Mouse (Mus musculus) ES-E14 (cell line): ENCODE data around the gene Stip1. TPM values are rescaled to one million over a fixed set of nuclear protein-coding genes. Genes with fewer than 3 reads are reported as not detected.

Experiments
- DNase-seq: peaks from one replicate; pipeline ENCODE4 v3.0.0-alpha.2; 2013; ENCODE audit warnings: low read depth, low spot score
- H3K27ac ChIP-seq: 2 replicates; pipeline ENCODE4 v1.5.1; 2012; ENCODE audit warnings: low read depth, mild to moderate bottlenecking, low read length, moderate library complexity, mixed read lengths; ENCODE audit not compliant: poor library complexity, insufficient read depth, severe bottlenecking
- H3K36me3 ChIP-seq: 2 replicates; pipeline ENCODE4 v1.6.1; 2012; ENCODE audit warnings: mild to moderate bottlenecking, low read length, moderate library complexity, mixed read lengths; ENCODE audit not compliant: control insufficient read depth, poor library complexity, insufficient read depth, severe bottlenecking
- H3K4me1 ChIP-seq, 2 experiments: fragments of 150-350 bp in 1 of 2; sonication (generic) in 1 of 2; 2 replicates each; pipeline ENCODE4 v1.6.1; 2012; ENCODE audit warnings: low read length in 2 of 2, mild to moderate bottlenecking in 1 of 2, mixed read lengths in 1 of 2; ENCODE audit not compliant: control insufficient read depth in 2 of 2, insufficient read depth in 2 of 2, poor library complexity in 1 of 2
- H3K4me3 ChIP-seq, 2 experiments: fragments of 150-350 bp in 1 of 2; sonication (generic) in 1 of 2; 2 replicates each; pipeline ENCODE4 v1.5.1; 2012; ENCODE audit warnings: low read length in 2 of 2, low read depth in 1 of 2, mild to moderate bottlenecking in 1 of 2, mixed read lengths in 1 of 2; ENCODE audit not compliant: insufficient read depth in 1 of 2, poor library complexity in 1 of 2, severe bottlenecking in 1 of 2
- H3K9ac ChIP-seq: 2 replicates; pipeline ENCODE4 v1.6.1; 2012; ENCODE audit warnings: low read depth, mild to moderate bottlenecking, low read length, mixed read lengths; ENCODE audit not compliant: poor library complexity, insufficient read depth, severe bottlenecking
- H3K9me3 ChIP-seq: fragments of 150-350 bp; sonication (generic); 2 replicates; pipeline ENCODE4 v1.6.1; 2012; ENCODE audit warnings: low read depth, mild to moderate bottlenecking, low read length; ENCODE audit not compliant: control insufficient read depth, insufficient read depth
- CHD2 ChIP-seq: IDR thresholded peaks from 2 replicates; pipeline ENCODE4 v1.6.1; 2014; ENCODE audit warnings: mild to moderate bottlenecking, low read depth, low read length, inconsistent platforms
- HCFC1 ChIP-seq: IDR thresholded peaks from 2 replicates; pipeline ENCODE4 v1.6.1; 2012; ENCODE audit warnings: low read length, inconsistent platforms, borderline replicate concordance; ENCODE audit not compliant: insufficient read depth
- MAFK ChIP-seq: IDR thresholded peaks from 2 replicates; pipeline ENCODE4 v1.6.1; 2014; ENCODE audit warnings: mild to moderate bottlenecking, low read depth, low read length, inconsistent platforms; ENCODE audit not compliant: insufficient read depth
- ZC3H11A ChIP-seq: IDR thresholded peaks from 2 replicates; pipeline ENCODE4 v1.6.1; 2012; ENCODE audit warnings: low read depth, mild to moderate bottlenecking, inconsistent platforms, low read length, borderline replicate concordance
- ZNF384 ChIP-seq: IDR thresholded peaks from 2 replicates; pipeline ENCODE4 v1.6.1; 2012; ENCODE audit warnings: low read depth, low read length, inconsistent platforms
- in situ Hi-C, 2 experiments: fragments of 600-800 bp; cut with MboI; formaldehyde crosslinking; loops; one replicate each; pipeline ENCODE4 v1.15.1; 2025; ENCODE audit warnings: low sequenced_read_pairs in 2 of 2, inconsistent platforms in 1 of 2; ENCODE audit not compliant: unreplicated experiment in 2 of 2
- total RNA-seq: library from RNA; depleted of rRNA; stranded (reverse); fragments of 300-350 nt; gene quantifications from 2 replicates; pipeline ENCODE4 v1.2.3, GENCODE M21; 2012

The Stip1 gene
- total RNA-seq, 1 experiment = 280 TPM

DNA sequence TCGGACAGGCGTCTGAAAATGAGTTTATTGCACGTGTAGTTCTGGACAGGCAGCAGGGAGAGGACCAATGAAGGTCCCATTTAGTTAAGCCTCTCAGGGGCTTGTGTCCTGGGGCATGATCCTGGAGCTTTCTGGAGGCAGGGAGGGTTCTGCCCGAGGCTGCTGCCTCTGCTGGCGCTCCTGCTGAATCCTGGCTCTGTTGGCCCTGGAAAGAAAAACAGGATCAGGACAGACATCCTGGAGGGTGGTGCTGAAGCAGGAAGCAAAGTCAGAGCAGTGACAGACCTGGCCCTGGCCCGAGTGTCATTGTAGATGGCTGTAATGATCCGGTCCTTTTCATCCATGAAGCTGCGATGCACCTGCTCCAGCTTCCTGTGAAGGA, 51.9 kb downstream of the Stip1 start:
- TF ChIP-seq MAFK (no peak), HCFC1 (no peak), CHD2 (no peak), ZC3H11A (no peak), ZNF384 (no peak)
- Histone ChIP-seq H3K36me3 (peaks cover 14% of the 10 kb centered on the region), H3K9me3 (no peaks in the 10 kb centered on the region), H3K27ac (no peak overlapping the region), H3K9ac (peak overlapping the region; percentile 8; the same call in 1 of the 2 replicates), H3K4me3 (peak overlapping the region; percentile 83 to 92), H3K4me1 (peaks cover 4 to 17% of the 10 kb centered on the region in 2 experiments; a peak in 3 of 4 replicates)
- in situ Hi-C loops = no loop called here
- no peak for DNase-seq

- peak within 1 kb of the TSS; percentile 86 for H3K9ac ChIP-seq
- H3K9me3 ChIP-seq = no peaks in the 10 kb centered on the region
- peaks cover 17% of the 10 kb centered on the region for H3K36me3 ChIP-seq
- in situ Hi-C loops = no loop called here
- no peak for TF ChIP-seq HCFC1
- no peak for TF ChIP-seq ZC3H11A
- H3K4me3 ChIP-seq = peak within 1 kb of the TSS; percentile 83 to 92
- peaks cover 4 to 17% of the 10 kb centered on the region in 2 experiments; a peak in 3 of 4 replicates for H3K4me1 ChIP-seq
- no peak for DNase-seq
- H3K27ac ChIP-seq = peak within 1 kb of the TSS; percentile 19; the same call in 1 of the 2 replicates
Measured at GRCm38 (mm10) chr19:6987061-6987903, 52.5 kb downstream of the Stip1 start, which contains the start of gene Vegfb. Gene Vegfb, minus strand, starts transcription at chr19:6987651.

- Histone ChIP-seq H3K36me3 (peaks cover 20% of the 10 kb centered on the region), H3K9ac (no peak overlapping the region; the same call in 1 of the 2 replicates), H3K4me3 (peak overlapping the region; percentile 83 to 92), H3K27ac (no peak overlapping the region), H3K4me1 (peaks cover 0 to 17% of the 10 kb centered on the region in 2 experiments; a peak in 2 of 4 replicates), H3K9me3 (no peaks in the 10 kb centered on the region)
- in situ Hi-C loops = no loop called here
- no peak for DNase-seq
- TF ChIP-seq ZNF384 = no peak
- no peak for TF ChIP-seq ZC3H11A
- TF ChIP-seq MAFK = no peak
- no peak for TF ChIP-seq HCFC1
- no peak for TF ChIP-seq CHD2
Measured at GRCm38 (mm10) chr19:6985951-6986708, 53.6 kb downstream of the Stip1 start.

GRCm38 (mm10) chr19:6985300-6985699, 54.5 kb downstream of the Stip1 start:
- peak overlapping the region; percentile 2; the same call in 1 of the 2 replicates for H3K9ac ChIP-seq

More at GRCm38 (mm10) chr19:6985300-6985699, 54.5 kb downstream of the Stip1 start:
- in situ Hi-C loops = no loop called here
- TF ChIP-seq ZNF384 (no peak), HCFC1 (no peak), MAFK (no peak), CHD2 (no peak), ZC3H11A (no peak)
- Histone ChIP-seq H3K4me3 (peak overlapping the region in 1 of 2 experiments; percentile 21; a peak in 2 of 4 replicates), H3K36me3 (peaks cover 20% of the 10 kb centered on the region), H3K4me1 (peaks cover 0 to 17% of the 10 kb centered on the region in 2 experiments; a peak in 2 of 4 replicates), H3K9me3 (no peaks in the 10 kb centered on the region), H3K27ac (no peak overlapping the region)
- DNase-seq = no peak
